Mouse (Mus musculus) cerebellum, adult 2 months (tissue): ENCODE measurements around the gene Lrrc29.

Experiments used
- CTCF ChIP-seq: fragments of 200-500 bp; IDR thresholded peaks from 2 replicates; pipeline ENCODE4 v1.5.1; 2011; ENCODE audit warnings: low read depth, mild to moderate bottlenecking, control low read depth, low read length, moderate library complexity, borderline replicate concordance; ENCODE audit not compliant: insufficient read depth
- POLR2A ChIP-seq: fragments of 200-500 bp; IDR thresholded peaks from 2 replicates; pipeline ENCODE4 v1.6.1; 2011; ENCODE audit warnings: low read length, control low read depth, borderline replicate concordance; ENCODE audit not compliant: insufficient read depth

DNA sequence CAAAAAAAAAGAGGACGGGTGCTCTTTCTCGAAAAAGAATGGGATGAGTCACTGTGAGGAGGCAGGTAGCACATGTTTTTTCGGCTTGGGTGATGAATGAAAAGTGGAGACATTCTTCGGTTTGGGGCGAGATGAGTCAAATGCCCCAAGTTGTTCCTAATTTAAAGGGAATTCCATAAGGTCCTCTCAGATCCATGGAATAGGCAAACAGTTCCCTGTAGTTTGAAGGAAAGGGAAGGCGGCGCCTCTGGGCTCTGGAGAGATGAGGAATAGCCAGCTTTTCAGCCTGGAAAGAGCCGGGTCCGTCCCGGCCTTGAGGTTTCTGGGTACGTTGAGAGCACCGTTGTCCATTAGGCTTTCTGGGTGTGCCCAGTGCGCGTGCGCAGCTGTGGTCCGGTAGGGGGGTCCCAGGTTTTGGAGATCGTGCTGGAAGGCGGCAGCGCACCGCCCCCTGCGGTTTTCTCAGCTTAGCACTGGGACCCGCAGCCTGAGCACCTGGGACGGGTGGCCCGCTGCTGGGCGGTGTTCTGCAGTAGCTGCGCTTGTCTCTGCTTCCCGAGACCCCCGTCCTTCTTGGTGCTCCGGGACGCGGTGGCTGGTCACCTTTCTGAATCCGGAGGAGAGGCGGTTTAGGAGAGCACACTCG is 22.5 kb upstream of the Lrrc29 start, which contains the start of gene Slc9a5:
- TF ChIP-seq CTCF (no peak), POLR2A (no peak)
